Mouse (Mus musculus) embryonic stem cell, embryonic (primary cell): ENCODE data around the gene Pdlim7.

Source experiments
- CTCF ChIA-PET, 4 experiments: fragments of 300-600 bp in 2 of 4; fragments of 350-600 bp in 2 of 4; sonication (Branson Sonifier 250); formaldehyde crosslinking; loops; one replicate each; lab custom pipeline; 2022; ENCODE audit warnings: inconsistent platforms in 2 of 4; lab: Charles Lee
- POLR2A ChIA-PET, 4 experiments: fragments of 300-600 bp in 2 of 4; fragments of 350-600 bp in 2 of 4; sonication (Branson Sonifier 250); formaldehyde crosslinking; loops; one replicate each; lab custom pipeline; 2022; ENCODE audit warnings: antibody characterized with exemption in 4 of 4, inconsistent platforms in 1 of 4; lab: Charles Lee

The Pdlim7 gene

DNA sequence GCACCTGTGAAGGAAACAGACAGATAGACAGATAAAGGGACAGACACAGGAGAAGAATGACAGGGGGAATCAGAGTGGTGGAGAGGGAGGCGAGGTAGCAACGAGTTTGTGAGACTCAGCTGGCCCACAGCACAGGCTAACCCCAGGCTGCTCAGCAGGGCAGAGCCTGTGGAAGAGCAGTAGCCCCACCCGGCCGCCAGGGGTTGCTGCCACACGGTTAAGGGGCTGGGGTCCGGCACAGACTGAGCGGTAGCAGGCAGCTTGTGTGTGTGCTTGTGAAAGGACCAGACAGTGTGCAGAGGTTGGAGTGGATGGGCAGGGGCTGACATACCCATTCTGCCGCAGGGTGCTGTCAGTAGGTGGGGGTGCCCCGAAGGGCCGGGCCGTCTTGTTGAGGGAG is 5.6 kb downstream of the Pdlim7 start:
- ChIA-PET CTCF (interaction anchor here (0.5 to 2.5 kb wide), 19 partner anchors 9 to 932 kb away, joined by 3 to 15 read pairs (median 3); partner anchors contain the start of genes Dbn1 (in 1 of the 4), Ddx41 (in 1 of the 4) and Prr7 (in 1 of the 4)), POLR2A (interaction anchor here in 3 of 4 experiments (0.7 to 1.9 kb wide), 6 partner anchors 9 to 63 kb away, joined by 3 to 5 read pairs (median 4); partner anchors contain the start of gene Grk6 (in 1 of the 3))

GRCm38 (mm10) chr13:55506697-55507096 is 6.8 kb downstream of the Pdlim7 start:
- ChIA-PET CTCF (interaction anchor here in 3 of 4 experiments (0.6 to 2.5 kb wide), 5 partner anchors 10 to 852 kb away, joined by 3 to 15 read pairs (median 3); no protein-coding TSS in a partner anchor), POLR2A (interaction anchor here in 2 of 4 experiments (0.8 to 1.8 kb wide), 3 partner anchors 9 to 18 kb away, joined by 4 to 5 read pairs (median 4); no protein-coding TSS in a partner anchor)

GRCm38 (mm10) chr13:55505810-55506209 is 7.7 kb downstream of the Pdlim7 start:
- ChIA-PET CTCF (interaction anchor here in 2 of 4 experiments (0.6 to 2.5 kb wide), 3 partner anchors 11 to 616 kb away, joined by 3 to 15 read pairs (median 3); no protein-coding TSS in a partner anchor), POLR2A (no interaction called here)

DNA sequence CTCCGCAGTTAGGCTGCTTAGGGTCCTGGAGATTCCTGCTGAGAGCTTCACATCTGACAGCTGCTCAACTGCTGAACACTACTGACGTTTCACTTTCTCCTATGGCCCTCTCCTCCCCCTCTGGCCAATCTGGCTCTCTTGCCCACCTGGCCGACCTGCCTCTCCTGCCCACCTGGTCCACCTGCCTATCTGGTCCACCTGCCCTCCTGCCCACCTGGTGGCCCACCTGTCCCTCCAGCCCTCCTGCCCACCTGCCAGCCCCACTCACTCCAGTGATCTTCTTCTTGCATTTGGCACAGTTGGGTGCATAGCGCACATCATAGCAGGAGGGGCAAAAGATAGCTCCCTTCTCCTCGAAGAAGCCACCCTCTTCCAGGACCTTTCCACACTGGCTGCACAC is 9.1 kb downstream of the Pdlim7 start:
- CTCF ChIA-PET = interaction anchor here in 1 of 4 experiments (1.4 kb wide), 1 partner anchor 32 kb away, joined by 3 read pairs; the partner anchor contains the start of gene Ddx41
- POLR2A ChIA-PET = interaction anchor here in 1 of 4 experiments (0.6 to 0.9 kb wide), 3 partner anchors 8 to 267 kb away, joined by 3 read pairs; no protein-coding TSS in a partner anchor

GRCm38 (mm10) chr13:55502405-55502804 is 11.1 kb downstream of the Pdlim7 start:
- ChIA-PET POLR2A (interaction anchor here in 2 of 4 experiments (0.6 to 2.0 kb wide), 4 partner anchors 9 to 363 kb away, joined by 3 to 10 read pairs (median 5); no protein-coding TSS in a partner anchor), CTCF (interaction anchor here in 1 of 4 experiments (1.0 kb wide), 1 partner anchor 110 kb away, joined by 3 read pairs; no protein-coding TSS in a partner anchor)

- ChIA-PET POLR2A (interaction anchor here in 2 of 4 experiments (0.6 to 1.7 kb wide), 4 partner anchors 8 to 14 kb away, joined by 3 to 6 read pairs (median 3); no protein-coding TSS in a partner anchor), CTCF (interaction anchor here in 1 of 4 experiments (0.6 kb wide), 1 partner anchor 134 kb away, joined by 3 read pairs; the partner anchor contains the start of gene Ddx46)
Measured at GRCm38 (mm10) chr13:55500575-55500974, 12.9 kb downstream of the Pdlim7 start.

- ChIA-PET CTCF (no interaction called here), POLR2A (interaction anchor here in 3 of 4 experiments (0.6 to 3.0 kb wide), 4 partner anchors 10 to 54 kb away, joined by 3 to 15 read pairs (median 6); partner anchors contain the start of genes Dbn1 (in 1 of the 3) and Grk6 (in 1 of the 3))
Measured at GRCm38 (mm10) chr13:55498906-55499305, 14.6 kb downstream of the Pdlim7 start.

- CTCF ChIA-PET = interaction anchor here in 1 of 4 experiments (0.6 to 0.7 kb wide), 2 partner anchors 64 to 75 kb away, joined by 3 to 6 read pairs; no protein-coding TSS in a partner anchor
- POLR2A ChIA-PET = interaction anchor here in 1 of 4 experiments (1.0 to 1.1 kb wide), 2 partner anchors 14 to 16 kb away, joined by 4 to 5 read pairs; no protein-coding TSS in a partner anchor
Measured at GRCm38 (mm10) chr13:55496661-55497060, 16.8 kb downstream of the Pdlim7 start.

- CTCF ChIA-PET = interaction anchor here in 3 of 4 experiments (0.6 to 0.7 kb wide), 4 partner anchors 27 to 354 kb away, joined by 3 to 5 read pairs (median 4); no protein-coding TSS in a partner anchor
Measured at GRCm38 (mm10) chr13:55495702-55496101, 17.8 kb downstream of the Pdlim7 start.

GRCm38 (mm10) chr13:55494883-55495621 is 18.4 kb downstream of the Pdlim7 start:
- ChIA-PET POLR2A (interaction anchor here in 2 of 4 experiments (0.6 to 1.7 kb wide), 9 partner anchors 20 to 734 kb away, joined by 3 to 6 read pairs (median 3); partner anchors contain the start of gene Grk6 (in 2 of the 2)), CTCF (interaction anchor here in 1 of 4 experiments (0.6 to 0.7 kb wide), 2 partner anchors 51 to 354 kb away, joined by 4 to 5 read pairs; no protein-coding TSS in a partner anchor)

More at GRCm38 (mm10) chr13:55495702-55496101, 17.8 kb downstream of the Pdlim7 start:
- POLR2A ChIA-PET = interaction anchor here in 3 of 4 experiments (0.6 to 1.7 kb wide), 8 partner anchors 19 to 1037 kb away, joined by 3 to 6 read pairs (median 3); no protein-coding TSS in a partner anchor

DNA sequence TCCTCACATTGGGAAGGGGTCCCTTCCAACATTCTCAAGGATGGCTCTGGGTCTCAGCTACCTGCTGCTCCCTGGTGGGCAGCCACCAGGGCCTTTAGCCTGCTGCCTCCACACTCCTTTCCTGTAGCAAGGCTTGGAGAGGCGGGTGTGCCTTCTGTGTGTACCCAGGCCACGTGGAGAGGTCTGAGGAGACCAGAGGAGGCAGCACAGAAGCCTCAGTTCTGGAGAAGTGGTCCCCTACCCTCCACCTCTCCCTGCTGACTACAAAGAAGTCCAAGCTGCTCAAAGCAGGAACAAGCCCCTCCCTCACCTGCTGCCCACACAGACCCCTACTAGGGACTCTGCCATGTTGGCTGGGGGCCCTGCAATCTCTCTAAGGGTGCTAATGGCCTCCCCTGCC is 19.2 kb downstream of the Pdlim7 start:
- CTCF ChIA-PET = interaction anchor here in 2 of 4 experiments (0.7 to 1.1 kb wide), 2 partner anchors 73 to 76 kb away, joined by 3 to 4 read pairs; no protein-coding TSS in a partner anchor

DNA sequence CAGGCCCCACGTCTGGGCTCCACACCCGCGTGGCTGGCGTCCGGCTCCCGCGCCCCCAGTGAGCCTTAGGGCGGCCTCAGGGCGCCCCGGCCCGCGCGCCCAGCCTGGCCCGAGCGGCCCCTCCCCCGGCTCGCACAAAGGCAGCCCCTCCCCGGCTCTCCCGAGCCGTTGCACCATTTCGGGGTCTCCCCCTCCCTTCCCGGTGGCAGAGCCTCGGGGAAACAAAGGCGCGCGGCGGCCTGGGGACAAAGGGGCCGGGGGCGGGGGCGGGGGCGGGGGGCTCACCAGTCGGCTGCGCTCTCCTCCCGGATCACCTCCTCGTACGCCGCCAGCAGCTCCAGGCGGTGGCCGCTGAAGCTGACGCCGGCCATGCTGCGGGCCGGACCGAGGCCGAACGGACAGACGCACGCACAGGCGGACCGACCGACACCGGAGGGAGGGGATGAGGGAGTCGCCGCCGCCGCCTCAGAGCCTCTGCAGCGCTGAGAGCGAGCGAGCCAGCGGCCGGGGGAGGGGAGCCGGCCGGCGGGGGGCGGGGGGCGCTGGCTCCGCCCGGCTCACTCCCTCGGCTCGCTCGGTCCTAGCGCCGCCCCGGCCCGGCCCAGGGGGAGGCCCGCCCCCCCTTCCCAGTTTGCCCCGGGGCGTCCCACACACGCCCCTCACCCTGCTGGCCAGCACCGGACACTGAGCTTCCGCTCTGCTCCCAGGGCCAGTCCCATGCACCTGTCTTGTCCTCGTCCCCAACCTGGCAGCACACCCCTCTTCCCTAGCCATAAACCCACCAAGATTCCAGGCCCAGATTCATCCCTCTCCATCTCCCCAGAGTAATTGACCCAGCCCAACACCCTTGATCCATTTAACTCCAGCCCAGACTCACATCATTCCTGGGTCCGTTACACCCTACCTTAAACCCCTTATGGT is 25.6 kb downstream of the Pdlim7 start, which contains the start of gene Dbn1:
Dbn1 (minus strand) TSS at position 534 of the 921 bp plus-strand sequence.
- CTCF ChIA-PET = interaction anchor here in 2 of 4 experiments (1.3 to 2.6 kb wide), 4 partner anchors 15 to 70 kb away, joined by 3 to 9 read pairs (median 3); no protein-coding TSS in a partner anchor
- POLR2A ChIA-PET = interaction anchor here in 3 of 4 experiments (0.6 to 3.2 kb wide), 8 partner anchors 9 to 82 kb away, joined by 3 to 15 read pairs (median 4); partner anchors contain the start of gene Ddx41 (in 1 of the 3)

More for the DNA sequence above, 19.2 kb downstream of the Pdlim7 start:
- POLR2A ChIA-PET = interaction anchor here in 3 of 4 experiments (0.6 to 1.7 kb wide), 6 partner anchors 20 to 84 kb away, joined by 3 to 6 read pairs (median 3); partner anchors contain the start of gene Grk6 (in 2 of the 3)

DNA sequence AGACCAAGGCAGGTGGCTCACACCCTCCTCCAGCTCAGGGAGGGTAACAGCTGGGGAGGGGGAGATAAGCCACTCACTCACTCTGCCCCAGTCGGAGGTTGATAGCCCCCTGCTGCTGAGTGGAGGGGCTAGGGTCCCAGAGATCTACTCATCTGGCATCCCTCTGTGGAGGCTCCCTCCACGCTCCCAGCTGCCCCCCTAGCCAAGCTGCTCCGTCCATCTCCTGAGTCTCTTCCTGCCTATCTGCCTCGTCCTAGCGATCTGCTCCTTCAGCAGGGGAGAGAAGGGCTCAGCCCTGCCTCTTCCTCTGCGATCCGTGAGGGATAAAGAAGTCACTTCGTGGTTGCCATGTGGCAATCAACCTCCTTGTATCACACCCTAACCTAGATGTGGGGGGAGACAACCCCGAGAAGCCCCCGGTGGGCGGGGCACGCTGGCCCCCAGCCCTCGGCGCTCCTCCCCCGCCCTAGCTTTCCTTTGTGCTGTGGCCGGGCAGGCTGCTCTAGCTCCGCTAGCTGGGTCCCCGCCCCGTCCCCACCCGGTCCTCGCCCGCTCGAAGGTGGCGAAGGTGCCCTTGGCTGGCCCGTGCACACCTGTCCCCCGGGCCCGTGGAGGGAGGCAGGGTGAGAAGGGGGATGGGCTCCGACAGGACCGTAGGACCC is 26.4 kb downstream of the Pdlim7 start:
- ChIA-PET CTCF (interaction anchor here in 2 of 4 experiments (0.5 to 1.4 kb wide), 3 partner anchors 24 to 69 kb away, joined by 3 to 4 read pairs (median 3); no protein-coding TSS in a partner anchor), POLR2A (interaction anchor here in 2 of 4 experiments (0.8 to 1.5 kb wide), 4 partner anchors 22 to 159 kb away, joined by 3 to 5 read pairs (median 3); no protein-coding TSS in a partner anchor)

- POLR2A ChIA-PET = interaction anchor here in 2 of 4 experiments (0.8 to 1.0 kb wide), 3 partner anchors 36 to 158 kb away, joined by 3 read pairs; no protein-coding TSS in a partner anchor
Measured at GRCm38 (mm10) chr13:55486029-55486794, 27.3 kb downstream of the Pdlim7 start.

GRCm38 (mm10) chr13:55484520-55485088 is 28.9 kb downstream of the Pdlim7 start:
- ChIA-PET CTCF (interaction anchor here in 1 of 4 experiments (0.5 to 1.3 kb wide), 2 partner anchors 53 to 242 kb away, joined by 3 to 4 read pairs; partner anchors contain the start of gene Ddx41), POLR2A (no interaction called here)

More at GRCm38 (mm10) chr13:55486029-55486794, 27.3 kb downstream of the Pdlim7 start:
- CTCF ChIA-PET = interaction anchor here in 1 of 4 experiments (1.0 to 1.3 kb wide), 2 partner anchors 15 to 69 kb away, joined by 3 read pairs; no protein-coding TSS in a partner anchor
